Mouse (Mus musculus) left cerebral cortex, adult 11 months (tissue): ENCODE data around the gene Grik1.

ENCODE experiments used
- DNase-seq: peaks from one replicate; pipeline ENCODE4 v3.0.0; 2022; ENCODE audit warnings: low spot score

Grik1 gene

GRCm38 (mm10) chr16:87957449-87957848 lies 332.6 kb downstream of the Grik1 start:
- DNase-seq, result no peak

GRCm38 (mm10) chr16:87956178-87956577 lies 333.9 kb downstream of the Grik1 start:
- DNase-seq, result no peak

GRCm38 (mm10) chr16:87954715-87955441 lies 335.2 kb downstream of the Grik1 start:
- no peak for DNase-seq

- DNase-seq, result no peak
Observed at GRCm38 (mm10) chr16:87953176-87953575, 336.9 kb downstream of the Grik1 start.

GRCm38 (mm10) chr16:87949881-87950280 lies 340.2 kb downstream of the Grik1 start:
- DNase-seq, result peak; percentile 21

- DNase-seq, result no peak
Observed at GRCm38 (mm10) chr16:87948122-87948521, 341.9 kb downstream of the Grik1 start.

GRCm38 (mm10) chr16:87944318-87944717 lies 345.7 kb downstream of the Grik1 start:
- no peak for DNase-seq

- DNase-seq, result no peak
Observed at GRCm38 (mm10) chr16:87942103-87942865, 347.8 kb downstream of the Grik1 start.

- no peak for DNase-seq
Observed at GRCm38 (mm10) chr16:87934685-87935084, 355.4 kb downstream of the Grik1 start.

- DNase-seq, result no peak
Observed at GRCm38 (mm10) chr16:87931358-87931757, 358.7 kb downstream of the Grik1 start.

GRCm38 (mm10) chr16:87930519-87930918 lies 359.5 kb downstream of the Grik1 start:
- DNase-seq, result no peak

GRCm38 (mm10) chr16:87928671-87929070 lies 361.4 kb downstream of the Grik1 start:
- no peak for DNase-seq

GRCm38 (mm10) chr16:87917897-87918296 lies 372.2 kb downstream of the Grik1 start:
- no peak for DNase-seq

- DNase-seq, result no peak
Observed at GRCm38 (mm10) chr16:87917157-87917546, 372.9 kb downstream of the Grik1 start.

- no peak for DNase-seq
Observed at GRCm38 (mm10) chr16:87916209-87917156, 373.6 kb downstream of the Grik1 start.

- DNase-seq, result no peak
Observed at GRCm38 (mm10) chr16:87915156-87915555, 374.9 kb downstream of the Grik1 start.

GRCm38 (mm10) chr16:87913781-87914180 lies 376.3 kb downstream of the Grik1 start:
- DNase-seq, result no peak

- DNase-seq, result no peak
Observed at GRCm38 (mm10) chr16:87911201-87911600, 378.9 kb downstream of the Grik1 start.

GRCm38 (mm10) chr16:87902049-87902448 lies 388.0 kb downstream of the Grik1 start:
- DNase-seq, result no peak

GRCm38 (mm10) chr16:87901189-87901588 lies 388.9 kb downstream of the Grik1 start:
- DNase-seq, result no peak

GRCm38 (mm10) chr16:87875927-87876326 lies 414.1 kb downstream of the Grik1 start:
- no peak for DNase-seq

GRCm38 (mm10) chr16:87864526-87864925 lies 425.5 kb downstream of the Grik1 start:
- DNase-seq, result peak; percentile 5
